Mouse (Mus musculus) liver, postnatal 0 days (tissue): ENCODE measurements around the gene Kpna4.

Experiments
- CTCF ChIP-seq: sonication (generic); IDR thresholded peaks from 2 replicates; pipeline ENCODE4 v1.5.1; 2016; ENCODE audit warnings: antibody characterized with exemption, low read depth
- EP300 ChIP-seq: IDR thresholded peaks from 2 replicates; pipeline ENCODE4 v1.6.1; 2016; ENCODE audit warnings: antibody characterized with exemption, low read depth, mild to moderate bottlenecking

- TF ChIP-seq CTCF (no peak), EP300 (no peak)
These were observed 79.2 kb downstream of the Kpna4 start for GRCm38 (mm10) chr3:69047684-69048083.
